Mouse (Mus musculus): ENCODE results near the gene Pds5b.
A peak's percentile ranks its signal among the peaks of the same experiment; 100 is the strongest.
"Not testable (repeated sequence)": the region's sequence is repeated elsewhere in the genome, so short reads cannot be mapped to it uniquely, and the experiment has no call there.

Gene Pds5b

DNA sequence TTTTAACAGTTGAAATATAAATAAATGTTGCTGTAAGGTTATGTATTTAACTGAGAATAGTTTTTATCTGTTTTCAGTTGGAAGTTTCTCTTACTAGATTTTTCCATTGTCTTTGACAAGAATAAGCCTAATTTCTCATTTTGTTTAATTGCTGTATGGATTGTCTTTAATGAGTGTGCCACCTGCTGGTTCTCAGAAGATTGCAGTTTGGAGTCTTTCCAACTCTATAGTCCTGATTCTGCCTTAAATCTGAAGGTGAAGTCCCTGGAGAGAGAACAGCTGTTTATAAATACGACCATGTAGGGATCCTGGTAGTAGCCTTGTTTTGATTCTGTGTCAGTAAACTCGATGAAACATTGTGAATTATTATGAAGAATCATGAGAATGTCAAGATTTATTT, 29.2 kb downstream of the Pds5b start:
- DNase-seq (ENCODE audit: low read depth): peak; percentile 63

DNA sequence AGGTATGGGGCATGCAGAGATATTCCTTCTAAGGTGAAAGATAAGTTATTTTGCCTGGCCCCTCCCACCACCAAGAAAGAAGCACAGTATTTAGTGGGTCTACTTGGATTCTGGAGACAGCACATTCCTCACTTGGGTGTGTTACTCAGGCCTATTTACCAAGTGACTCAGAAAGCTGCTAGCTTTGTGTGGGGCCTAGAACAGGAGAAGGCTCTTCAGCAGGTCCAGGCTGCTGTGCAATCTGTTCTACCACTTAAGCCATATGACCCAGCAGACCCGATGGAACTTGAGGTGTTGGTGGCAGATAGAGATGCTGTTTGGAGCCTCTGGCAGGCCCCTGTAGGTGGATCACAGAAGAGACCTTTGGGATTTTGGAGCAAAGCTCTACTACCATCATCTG, 33.1 kb downstream of the Pds5b start:
- DNase-seq (ENCODE audit: low read depth): not testable (repeated sequence)

DNA sequence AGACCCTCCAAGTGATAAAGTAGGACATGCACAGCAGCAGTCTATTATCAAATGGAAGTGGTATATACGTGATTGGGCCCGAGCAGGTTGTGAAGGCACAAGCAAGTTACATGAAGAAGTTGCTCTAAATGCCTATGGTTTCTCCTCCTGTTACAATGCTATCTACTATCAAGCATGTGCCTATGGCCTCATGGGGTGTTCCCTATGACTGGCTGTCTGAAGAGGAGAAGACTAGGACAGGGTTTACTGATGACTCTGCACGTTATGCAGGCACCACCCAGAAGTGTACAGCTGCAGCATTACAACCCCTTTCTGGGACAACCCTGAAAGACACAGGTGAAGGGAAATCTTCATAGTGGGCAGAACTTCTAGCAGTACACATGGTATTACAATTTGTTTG, 33.6 kb downstream of the Pds5b start:
- DNase-seq (ENCODE audit: low read depth): not testable (repeated sequence)

DNA sequence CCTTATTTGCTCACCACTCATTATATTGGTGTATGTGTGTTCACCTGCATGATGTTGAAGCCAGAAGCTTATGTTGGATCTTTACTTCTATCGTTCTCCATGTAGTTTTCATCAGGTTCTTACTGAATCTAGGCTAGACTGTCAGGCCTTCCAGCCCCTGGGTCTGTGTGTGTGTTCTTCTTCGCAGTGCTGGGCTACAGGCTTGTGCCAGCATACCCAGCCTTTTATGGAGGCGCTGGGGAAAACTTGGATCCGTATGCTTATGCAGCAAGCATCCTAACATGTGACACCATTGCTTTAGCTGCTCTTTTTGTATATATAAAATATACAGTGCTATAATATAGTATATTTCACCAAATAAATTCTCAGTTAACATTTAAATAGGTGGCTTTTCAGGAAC, 38.0 kb downstream of the Pds5b start:
- DNase-seq (ENCODE audit: low read depth): no peak

DNA sequence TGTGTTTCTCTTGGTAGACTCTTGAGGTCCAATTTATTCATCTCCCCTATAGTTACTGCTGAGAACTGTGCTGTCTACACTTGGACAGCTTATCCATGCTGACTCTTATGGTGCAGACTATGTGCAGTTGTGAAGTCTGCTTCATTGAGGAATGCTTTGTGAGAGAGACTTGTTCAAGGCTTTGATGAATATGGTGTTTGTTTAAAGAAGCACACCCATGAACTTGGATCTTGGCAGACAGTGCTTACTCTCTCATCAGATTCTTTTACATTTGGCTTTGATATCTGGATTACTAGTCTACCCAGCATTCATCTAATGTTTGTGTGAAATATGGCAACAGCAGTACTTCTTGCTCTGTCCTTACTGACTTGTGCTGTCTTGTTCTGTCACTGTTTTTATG, 39.9 kb downstream of the Pds5b start:
- no peak for DNase-seq (ENCODE audit: low read depth)

DNA sequence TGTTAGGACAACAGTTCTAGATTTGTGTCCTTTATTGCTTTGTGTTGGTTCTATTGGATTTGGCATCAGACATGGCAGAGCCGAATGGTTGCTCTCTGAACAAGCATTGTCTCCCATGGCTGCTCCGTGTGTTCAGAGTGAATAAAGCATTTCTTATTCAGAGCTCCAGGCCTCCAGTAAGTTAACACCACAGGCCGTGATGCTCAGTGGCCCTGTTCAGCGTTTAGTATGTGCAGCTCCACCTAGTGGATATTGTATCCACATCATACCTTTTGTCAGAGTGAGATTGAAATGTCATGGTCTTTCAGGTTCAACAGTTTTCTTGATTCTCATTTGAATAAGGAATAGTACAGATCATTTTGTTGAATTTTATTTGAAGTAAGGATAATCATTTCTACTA, 44.2 kb downstream of the Pds5b start:
- DNase-seq (ENCODE audit: low read depth): peak; percentile 81

DNA sequence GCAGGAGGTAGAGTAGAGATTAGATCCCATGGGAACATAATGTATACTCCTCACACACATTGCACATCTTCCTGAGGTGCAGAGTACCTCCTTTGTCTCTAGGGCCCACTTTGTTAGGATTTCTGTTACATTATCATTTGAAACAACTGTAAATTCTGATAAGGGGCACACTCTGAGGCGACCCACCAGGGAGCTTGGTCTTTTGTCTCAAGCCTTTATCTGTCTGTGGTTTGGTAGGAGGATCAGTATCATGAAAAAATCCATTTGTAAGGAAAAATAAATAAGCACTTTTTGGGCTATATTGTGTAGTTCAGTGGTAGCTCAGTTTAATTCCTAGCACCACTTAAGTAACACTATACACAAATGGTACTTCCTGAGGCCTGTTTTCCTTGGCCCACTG, 51.1 kb downstream of the Pds5b start:
- no peak for DNase-seq (ENCODE audit: low read depth)

DNA sequence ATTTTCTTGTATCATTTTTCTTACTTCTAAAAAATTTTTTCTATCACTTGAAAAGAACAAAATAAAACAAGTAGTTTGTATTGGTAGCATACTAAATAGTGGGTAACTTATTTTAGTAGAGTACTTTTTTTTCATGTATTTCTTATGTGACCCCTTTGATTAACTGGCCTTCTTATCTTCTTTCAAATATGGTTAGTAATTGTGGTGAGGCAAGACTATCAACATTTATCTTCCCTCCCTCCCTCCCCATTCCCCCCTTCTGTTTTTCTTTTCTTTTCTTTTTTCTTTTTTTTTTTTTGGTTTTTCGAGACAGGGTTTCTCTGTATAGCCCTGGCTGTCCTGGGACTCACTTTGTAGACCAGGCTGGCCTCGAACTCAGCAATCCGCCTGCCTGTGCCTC, 63.5 kb downstream of the Pds5b start:
- DNase-seq (ENCODE audit: low read depth): not testable (repeated sequence)

DNA sequence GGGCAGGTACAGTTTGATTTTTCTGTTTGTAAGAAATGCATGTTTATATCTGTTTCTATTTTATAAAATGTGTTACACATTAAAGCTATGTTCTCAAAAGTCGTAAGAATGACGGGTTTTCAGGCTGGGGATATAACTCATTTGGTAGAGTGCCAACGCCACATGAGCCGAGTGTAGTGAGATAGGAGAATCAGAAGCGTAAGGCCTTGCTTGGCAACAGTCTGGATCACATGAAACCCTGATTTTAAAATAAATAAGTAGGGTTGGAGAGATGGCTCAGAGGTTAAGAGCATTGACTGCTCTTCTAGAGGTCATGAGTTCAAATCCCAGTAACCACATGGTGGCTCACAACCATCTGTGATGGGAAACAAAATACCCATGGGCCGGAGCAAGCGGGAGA, 65.8 kb downstream of the Pds5b start:
- DNase-seq (ENCODE audit: low read depth): no peak

DNA sequence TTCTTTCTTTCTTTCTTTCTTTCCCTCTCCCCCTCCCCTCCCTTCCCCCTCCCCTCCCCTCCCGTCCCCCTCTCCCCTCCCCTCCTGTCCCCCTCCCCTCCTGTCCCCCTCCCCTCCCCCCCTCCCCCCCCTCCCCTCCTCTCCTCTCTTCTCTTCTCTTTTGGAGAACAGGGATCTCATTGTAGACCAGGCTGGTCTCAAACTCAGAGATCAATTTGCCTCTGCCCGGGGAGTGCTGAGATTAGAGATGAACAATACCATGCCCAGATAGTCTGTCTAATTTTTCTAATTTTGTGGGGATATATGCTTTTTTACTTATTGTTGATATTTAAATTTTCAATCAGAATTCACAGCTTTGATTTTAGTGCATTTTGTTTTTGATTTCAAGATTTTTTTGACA, 67.1 kb downstream of the Pds5b start:
- no peak for DNase-seq (ENCODE audit: low read depth)

DNA sequence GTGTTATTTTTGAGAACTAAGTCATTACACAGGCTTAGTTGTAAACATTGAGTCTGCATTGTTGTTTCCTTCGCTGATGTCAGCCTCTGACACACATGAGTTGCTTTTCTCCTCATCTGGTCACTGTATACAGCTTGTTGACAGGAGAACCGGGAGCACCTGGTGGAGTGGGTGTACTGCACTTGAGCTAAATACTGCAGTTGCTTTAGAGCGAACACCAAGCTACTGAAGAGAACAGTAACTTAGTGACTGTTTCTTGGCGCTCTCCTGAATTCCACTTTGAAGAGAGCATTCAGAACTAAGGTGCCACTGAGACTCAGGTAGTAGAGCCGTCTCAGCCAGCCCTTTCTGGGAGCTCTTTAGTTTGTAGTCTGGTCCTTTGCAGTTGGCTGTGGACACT, 83.1 kb downstream of the Pds5b start:
- DNase-seq (ENCODE audit: low read depth): no peak

DNA sequence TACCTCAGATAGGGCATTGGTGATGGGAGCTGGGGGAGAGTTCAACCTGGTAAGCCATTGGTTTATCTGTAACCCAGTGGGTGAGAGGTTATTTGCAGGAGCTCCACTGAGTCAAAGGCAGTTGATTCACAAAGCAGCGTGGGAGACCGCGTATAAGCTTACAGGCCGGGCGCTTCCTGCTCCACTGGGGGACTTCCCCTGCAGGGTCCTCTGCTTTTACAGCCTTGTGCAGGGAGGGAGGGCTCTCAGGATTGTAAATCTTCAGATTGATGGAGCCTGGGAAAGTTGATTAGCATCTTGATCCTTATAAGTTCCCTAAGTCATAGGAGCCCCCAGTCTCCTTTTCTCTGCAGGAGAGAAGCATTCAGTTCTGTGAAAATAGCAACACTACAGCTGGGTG, 98.9 kb downstream of the Pds5b start:
- no peak for DNase-seq (ENCODE audit: low read depth)

DNA sequence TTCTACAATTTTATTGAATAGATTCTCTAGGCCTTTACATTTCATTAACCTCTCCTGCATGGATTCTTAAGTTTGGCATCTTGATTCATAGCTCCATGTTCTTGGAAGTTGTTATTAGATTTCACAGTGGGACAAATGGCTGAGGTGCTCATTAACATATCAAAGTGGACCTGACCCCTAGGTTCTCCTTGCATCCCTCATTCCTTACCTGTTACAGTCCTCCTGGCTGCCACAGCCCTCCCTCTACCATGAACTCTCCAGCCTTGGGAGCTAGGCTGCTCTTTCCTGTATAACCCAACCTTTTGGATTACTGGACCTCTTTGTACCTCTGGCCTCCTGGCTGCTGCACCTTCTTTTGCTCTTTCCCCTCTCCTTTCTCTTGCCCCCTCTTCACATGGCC, 99.5 kb downstream of the Pds5b start:
- DNase-seq (ENCODE audit: low read depth): no peak

DNA sequence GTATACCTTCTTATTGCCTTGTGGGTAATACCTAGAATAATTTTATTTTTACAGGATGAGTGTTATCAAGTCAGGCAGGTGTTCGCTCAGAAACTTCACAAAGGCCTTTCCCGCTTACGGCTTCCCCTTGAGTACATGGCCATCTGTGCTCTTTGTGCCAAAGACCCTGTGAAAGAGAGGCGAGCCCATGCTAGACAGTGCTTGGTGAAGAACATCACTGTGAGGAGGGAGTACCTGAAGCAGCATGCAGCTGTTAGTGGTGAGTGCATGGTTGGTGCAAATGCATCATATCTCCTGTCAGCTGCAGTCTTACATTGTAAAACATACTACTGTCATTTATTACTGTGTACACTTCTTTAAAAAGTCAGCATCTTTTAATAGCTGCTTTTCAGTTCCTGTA, 114.7 kb downstream of the Pds5b start:
- no peak for DNase-seq (ENCODE audit: low read depth)

DNA sequence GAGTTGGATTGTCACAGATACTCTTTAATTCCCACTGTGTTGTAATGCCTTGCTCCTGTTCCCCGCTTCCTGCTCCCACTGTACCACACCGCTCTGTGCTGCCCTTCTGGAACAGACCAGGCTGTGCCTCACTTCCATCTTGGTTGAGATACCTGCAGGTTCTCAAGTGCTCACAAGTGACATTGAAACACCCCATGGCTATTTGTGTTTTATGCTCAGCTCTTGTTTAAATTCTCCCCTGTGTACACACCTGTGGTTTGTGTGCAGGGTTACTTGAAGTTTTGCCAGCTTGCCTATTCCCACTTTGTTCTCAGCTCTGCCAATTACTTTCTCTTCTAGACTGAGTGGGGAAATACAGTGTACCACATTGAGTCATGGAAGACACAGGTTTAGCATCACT, 115.5 kb downstream of the Pds5b start:
- no peak for DNase-seq (ENCODE audit: low read depth)

DNA sequence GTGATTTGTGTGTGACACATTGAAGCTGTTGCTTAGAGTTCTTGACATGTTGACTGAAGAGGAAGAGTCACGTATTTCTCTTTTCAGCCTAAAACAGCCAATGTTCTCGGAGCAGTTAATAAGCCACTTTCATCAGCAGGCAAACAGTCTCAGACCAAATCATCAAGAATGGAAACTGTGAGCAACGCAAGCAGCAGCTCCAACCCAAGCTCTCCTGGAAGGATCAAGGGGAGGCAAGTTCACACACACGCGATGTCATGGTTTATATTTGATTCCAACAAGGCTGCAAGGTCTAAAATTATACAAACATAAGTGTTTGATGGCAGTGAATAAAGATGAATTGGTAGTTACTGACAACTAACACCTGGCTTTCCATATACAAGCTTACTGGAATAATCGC, 120.6 kb downstream of the Pds5b start:
- DNase-seq (ENCODE audit: low read depth): no peak

DNA sequence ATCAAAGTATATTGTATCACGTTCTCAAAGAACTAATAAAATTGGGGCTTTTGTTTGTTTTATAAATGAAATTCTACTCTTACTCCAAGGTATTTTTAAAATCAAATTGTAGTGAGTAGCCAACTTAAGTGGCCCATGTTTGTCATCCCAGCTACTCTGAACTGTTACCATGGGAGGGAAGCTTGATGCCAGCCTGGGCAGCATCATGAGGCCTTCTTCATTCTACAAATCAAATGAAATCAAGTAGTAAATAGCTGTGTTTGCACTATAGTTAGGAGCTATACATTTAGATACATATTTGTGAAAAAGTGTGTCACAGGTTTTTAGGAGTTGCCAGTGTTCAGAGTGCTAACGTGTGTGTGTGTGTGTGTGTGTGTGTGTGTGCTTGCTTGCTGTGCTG, 126.5 kb downstream of the Pds5b start:
- no peak for DNase-seq (ENCODE audit: low read depth)

DNA sequence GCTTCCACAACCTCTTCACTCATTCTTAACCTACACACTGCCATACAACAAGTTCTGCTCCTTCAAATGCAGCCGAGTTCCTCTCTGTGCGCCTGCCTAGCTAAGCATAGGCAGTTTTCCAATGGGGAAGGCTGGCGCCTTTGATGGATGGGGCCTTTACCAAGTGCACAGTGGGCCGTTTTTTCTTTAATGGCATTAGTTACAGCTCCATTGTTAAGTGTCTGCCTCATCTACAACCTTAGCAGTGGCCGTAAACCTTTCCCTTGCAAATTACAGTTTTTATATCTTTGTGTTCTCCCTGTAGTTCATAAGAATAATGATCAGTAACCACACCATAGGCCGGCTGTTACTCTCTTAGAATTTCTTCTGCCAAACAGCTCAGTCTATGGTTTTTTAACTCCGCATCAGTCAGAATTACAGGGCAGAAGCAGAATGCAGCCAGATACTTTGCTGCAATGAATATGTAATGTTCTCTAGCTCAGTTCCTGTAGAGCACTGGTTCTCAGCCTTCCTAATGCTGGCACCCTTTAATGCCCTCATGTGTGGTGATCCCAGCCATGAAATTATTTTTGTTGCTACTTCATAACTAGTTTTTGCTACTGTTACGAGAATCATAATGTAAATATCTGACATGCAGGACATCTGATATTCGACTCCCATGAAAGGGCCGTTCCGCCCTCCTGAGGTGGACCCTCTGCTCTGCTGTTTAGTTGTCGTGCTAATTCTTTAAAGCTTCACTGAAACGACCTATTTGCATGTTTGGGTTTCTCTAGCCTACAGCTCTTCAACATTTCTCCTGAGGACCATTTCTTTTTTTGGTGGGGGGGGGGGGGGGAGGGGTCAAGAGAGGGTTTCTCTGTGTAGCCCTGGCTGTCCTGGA, 140.8 kb downstream of the Pds5b start:
- no peak for DNase-seq (ENCODE audit: low read depth)

DNA sequence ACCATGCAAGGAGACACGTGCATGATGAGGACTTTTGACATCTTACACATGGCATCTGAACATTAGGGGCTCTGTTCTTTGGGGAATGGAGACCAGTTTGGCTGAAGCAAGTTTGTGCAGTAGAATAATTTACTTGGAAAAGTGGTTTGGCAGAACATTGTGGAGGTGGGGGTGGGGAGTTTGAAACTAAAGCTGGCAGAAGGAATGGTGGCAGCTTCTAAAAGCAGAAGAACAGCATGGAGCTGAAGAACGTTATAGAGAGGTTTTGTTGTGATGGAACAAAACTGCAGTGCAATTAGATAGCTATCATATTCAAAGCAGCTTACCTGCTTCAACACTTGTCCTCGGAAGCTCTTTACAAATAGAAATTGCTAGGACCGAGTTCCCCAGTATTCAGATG, 141.9 kb downstream of the Pds5b start:
- DNase-seq (ENCODE audit: low read depth): no peak

DNA sequence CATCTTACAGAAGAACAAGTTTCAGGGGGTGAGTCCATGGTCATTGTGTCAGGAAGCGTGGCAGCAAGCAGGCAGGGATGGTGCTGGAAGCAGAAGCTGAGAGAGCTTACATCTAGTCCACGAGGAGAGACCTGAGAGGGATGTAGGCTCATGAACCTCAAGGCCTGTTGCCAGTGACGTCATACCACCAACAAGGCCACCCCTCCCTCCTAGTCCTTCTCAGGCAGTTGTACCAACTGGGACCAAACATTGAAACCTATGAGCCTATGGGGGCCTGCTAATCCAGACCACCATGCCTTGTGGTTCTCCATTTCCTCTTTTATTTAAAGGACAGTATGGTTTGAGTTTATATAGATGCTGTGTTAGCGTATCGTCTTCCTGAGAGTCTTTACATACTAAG, 143.2 kb downstream of the Pds5b start:
- peak; percentile 7 for DNase-seq (ENCODE audit: low read depth)

DNA sequence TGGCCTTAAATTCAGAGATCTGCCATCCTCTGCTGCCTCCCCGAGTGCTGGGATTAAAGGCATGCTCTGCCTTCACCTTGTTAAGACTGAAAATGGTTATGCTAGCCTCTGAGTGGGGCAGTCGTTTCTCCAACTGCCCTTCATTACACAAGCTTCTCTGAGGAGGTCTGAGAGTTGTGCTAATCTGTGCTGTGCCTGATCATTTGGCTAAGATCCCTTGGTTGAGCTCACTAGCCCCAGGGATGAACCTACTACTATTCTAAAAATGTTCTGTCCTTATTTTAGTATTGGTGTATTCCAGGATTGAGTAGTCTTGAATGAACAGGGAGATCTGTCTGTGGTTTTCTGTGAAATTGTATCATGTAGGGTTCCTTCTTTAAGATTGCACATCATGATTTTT, 144.5 kb downstream of the Pds5b start:
- no peak for DNase-seq (ENCODE audit: low read depth)

DNA sequence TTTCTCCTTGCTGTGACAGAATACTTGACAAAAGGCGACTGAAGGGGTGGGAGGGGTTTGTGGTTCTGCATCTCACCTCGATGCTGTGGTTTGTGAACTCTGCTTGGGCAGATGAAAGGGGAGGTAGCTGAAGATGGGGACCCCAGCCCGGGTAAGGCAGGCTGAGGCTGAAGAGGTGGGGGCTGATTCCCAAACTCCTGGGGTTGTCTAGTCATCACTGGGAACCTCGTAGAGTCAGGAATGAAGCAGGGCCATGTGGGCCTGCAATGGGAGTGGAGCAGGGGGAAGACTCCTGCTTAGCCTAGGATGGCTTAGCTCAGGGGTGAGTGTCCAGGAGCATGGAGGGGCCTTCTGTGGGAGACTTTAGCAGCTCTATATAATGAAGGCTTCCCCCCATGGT, 145.3 kb downstream of the Pds5b start:
- no peak for DNase-seq (ENCODE audit: low read depth)

DNA sequence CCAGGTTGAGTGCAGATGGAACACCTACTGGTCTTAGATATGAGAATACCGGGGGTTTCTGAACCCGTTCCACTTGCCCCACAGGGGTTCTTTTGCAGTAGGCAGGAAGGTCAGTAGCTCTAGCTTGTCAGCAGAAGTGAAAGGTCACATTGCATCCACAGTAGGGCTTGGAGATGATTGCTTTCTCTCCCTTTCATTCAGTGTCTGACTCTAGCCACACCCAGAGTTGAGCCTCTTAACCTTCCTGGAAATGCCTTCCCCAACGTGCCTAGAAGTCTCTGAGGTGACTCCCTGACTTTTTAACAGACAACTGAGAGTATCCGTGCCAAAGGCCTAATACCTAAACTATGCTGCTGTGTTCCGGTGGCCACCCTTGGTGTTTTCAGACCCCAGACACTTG, 146.0 kb downstream of the Pds5b start:
- no peak for DNase-seq (ENCODE audit: low read depth)

DNA sequence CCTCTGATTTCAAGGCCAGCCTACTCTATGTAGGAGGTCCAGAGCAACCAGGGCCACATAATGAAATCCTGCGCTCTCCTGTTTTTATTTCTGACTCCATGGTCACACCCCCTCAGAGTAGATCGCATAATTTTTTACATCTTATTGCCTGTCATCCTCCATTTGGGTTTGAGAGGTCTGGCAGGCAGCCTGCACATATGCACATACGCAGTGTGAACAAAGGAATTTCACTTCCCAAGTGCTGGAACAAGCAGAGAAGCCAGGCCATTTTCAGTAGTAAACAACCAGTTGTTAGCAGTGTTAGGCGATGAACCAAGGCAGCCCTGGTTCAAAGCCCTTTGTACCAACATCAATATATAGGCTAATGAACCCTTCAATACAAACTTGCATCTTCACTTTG, 147.6 kb downstream of the Pds5b start:
- DNase-seq (ENCODE audit: low read depth): no peak
